Mouse (Mus musculus) splenic B cell, adult 2 months (primary cell): ENCODE measurements around the gene Mff.

ENCODE experiments used
- DNase-seq: peaks from one replicate; pipeline ENCODE4 v3.0.0-alpha.2; 2011; ENCODE audit warnings: low read depth, low spot score
- H3K27me3 ChIP-seq: 2 replicates; pipeline ENCODE4 v1.6.1; 2012; ENCODE audit warnings: mild to moderate bottlenecking, low read length, moderate library complexity, mixed read lengths; ENCODE audit not compliant: control insufficient read depth, poor library complexity, insufficient read depth, severe bottlenecking
- H3K36me3 ChIP-seq: 2 replicates; pipeline ENCODE4 v1.6.1; 2012; ENCODE audit warnings: mild to moderate bottlenecking, low read length, moderate library complexity, mixed read lengths; ENCODE audit not compliant: control insufficient read depth, poor library complexity, insufficient read depth, severe bottlenecking

Mff gene

DNA sequence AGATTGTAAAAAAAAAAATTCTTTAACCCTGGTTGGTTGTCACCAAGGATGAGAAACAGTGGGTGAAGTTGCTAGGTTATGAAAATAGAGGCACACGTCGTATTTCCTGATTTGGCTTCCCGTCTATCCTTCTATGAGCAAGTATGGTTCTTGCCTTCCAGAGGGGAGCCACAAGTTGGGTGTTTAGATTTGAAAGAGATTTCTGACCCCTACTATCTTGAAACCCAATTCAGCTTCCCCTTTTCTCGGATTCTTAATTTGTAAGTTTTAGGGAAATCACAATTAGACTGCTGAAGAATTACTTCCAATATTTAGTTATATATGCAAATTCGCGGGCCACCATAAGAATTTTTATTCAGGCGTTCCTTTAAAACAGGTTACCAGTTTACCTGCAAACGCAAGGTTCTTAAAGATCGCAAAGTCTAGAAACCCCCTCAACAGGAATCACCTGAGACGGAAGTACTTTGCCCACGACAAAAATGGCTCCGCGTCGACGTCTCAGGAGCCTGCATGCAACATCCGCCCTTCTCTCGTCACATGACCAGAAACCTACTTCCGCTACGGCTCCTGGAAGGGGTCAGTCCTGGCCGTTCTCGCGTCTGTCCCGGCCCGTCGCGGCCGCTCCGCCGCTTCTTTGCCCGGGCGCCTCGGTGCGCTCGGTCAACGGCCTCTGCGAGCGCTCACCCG, at the start of gene Mff:
Gene Mff, plus strand, starts transcription at position 552 of the 687 bp plus-strand sequence.
- H3K36me3 ChIP-seq = peaks cover 2% of the 10 kb centered on the region; the same call in 1 of the 2 replicates
- DNase-seq = peak; percentile 96
- no peaks in the 10 kb centered on the region; the same call in 1 of the 2 replicates for H3K27me3 ChIP-seq

DNA sequence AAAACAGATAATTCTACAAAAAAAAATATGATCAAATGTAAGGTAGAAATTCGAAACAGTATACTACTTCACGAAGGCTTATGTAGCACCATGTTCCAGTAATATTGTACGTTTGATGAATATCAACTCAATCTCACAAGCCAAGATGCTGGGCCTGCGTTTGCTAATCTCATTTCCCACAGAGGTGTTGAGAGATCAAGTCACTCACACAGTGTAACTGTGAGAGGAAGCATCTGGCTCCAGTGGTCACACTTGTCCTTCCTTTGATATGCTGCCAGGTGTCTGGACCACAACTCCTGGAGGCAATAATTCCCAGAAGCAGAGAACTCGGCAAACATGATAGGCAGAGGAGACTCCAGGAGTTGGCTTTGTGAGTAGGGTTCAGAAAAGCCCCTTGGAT, 38.4 kb upstream of the Mff start:
- no peak for DNase-seq
- Histone ChIP-seq H3K36me3 (no peaks in the 10 kb centered on the region), H3K27me3 (no peaks in the 10 kb centered on the region)

DNA sequence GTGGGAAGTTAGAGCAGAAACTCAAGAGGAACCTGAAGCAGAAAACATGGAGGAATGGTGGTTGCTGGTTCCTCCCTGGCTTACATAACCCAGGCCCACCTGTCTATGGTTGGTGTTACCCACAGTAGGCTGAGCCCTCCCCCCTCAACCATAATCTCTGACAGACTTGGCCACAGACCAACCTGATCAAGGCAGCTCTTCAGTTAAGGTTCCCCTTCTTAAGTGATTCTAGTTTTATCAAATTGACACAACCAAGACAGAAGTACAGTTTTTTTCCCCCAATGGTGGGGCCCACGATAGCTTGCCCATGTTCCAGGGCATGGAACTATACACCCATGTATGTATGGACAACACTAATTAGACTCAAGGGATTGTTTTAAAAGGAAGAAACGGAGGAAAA, 37.8 kb upstream of the Mff start:
- no peak for DNase-seq
- Histone ChIP-seq H3K36me3 (no peaks in the 10 kb centered on the region), H3K27me3 (no peaks in the 10 kb centered on the region)

- no peak for DNase-seq
- Histone ChIP-seq H3K36me3 (no peaks in the 10 kb centered on the region), H3K27me3 (no peaks in the 10 kb centered on the region)
These were observed 36.8 kb upstream of the Mff start for GRCm38 (mm10) chr1:82687931-82688330.

DNA sequence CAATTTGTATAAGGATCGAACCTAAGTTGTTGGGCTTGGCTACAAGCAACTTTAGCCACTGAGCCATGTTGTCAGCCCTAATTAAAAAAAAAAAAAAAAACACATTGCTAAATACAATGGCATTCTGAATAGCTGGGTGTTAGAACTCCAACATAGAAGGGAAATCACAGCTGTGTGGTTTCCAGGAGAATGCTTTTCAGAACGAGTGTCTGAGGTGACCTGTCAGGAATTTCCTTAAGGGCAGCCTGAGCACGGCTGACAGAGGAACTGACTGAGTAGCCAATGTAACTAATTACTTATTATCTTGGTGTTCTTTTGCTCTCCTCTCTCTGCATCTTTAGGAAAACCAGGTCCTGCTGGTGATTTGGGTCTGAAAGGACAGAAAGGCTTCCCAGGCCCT, 28.8 kb upstream of the Mff start:
- H3K27me3 ChIP-seq = no peaks in the 10 kb centered on the region
- DNase-seq = no peak

GRCm38 (mm10) chr1:82717816-82718512, 6.7 kb upstream of the Mff start:
- no peaks in the 10 kb centered on the region; the same call in 1 of the 2 replicates for H3K27me3 ChIP-seq
- no peak for DNase-seq
- no peaks in the 10 kb centered on the region; the same call in 1 of the 2 replicates for H3K36me3 ChIP-seq

More for the DNA sequence above, 28.8 kb upstream of the Mff start:
- no peaks in the 10 kb centered on the region for H3K36me3 ChIP-seq

GRCm38 (mm10) chr1:82725026-82725874, 560 bp downstream of the Mff start:
- Histone ChIP-seq H3K27me3 (no peaks in the 10 kb centered on the region), H3K36me3 (peaks cover 5% of the 10 kb centered on the region; the same call in 1 of the 2 replicates)
- DNase-seq = no peak

GRCm38 (mm10) chr1:82725875-82726185, 1.1 kb downstream of the Mff start:
- H3K27me3 ChIP-seq = no peaks in the 10 kb centered on the region
- no peak for DNase-seq
- H3K36me3 ChIP-seq = peaks cover 5% of the 10 kb centered on the region; the same call in 1 of the 2 replicates

GRCm38 (mm10) chr1:82726482-82726881, 1.8 kb downstream of the Mff start:
- H3K27me3 ChIP-seq = no peaks in the 10 kb centered on the region
- H3K36me3 ChIP-seq = peaks cover 7% of the 10 kb centered on the region
- no peak for DNase-seq

DNA sequence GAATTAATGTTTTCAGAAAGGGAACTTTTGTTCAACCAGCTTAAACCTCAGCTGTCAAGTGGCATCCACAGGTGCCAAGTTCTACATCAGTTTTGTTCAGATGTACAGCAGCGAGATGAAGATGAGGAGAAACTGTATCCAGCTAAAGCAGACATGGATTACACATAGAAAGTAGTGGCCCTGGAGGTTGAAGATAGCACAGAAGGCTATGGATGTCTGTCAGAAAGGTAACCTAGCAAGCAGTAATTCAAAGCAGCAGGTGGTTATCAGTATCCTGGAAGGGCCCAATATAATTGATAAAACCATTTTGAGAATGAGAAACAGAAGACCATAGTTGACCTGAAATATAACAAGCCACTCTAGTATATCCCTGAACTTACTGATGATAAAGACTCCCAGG, 8.7 kb downstream of the Mff start:
- DNase-seq = no peak
- Histone ChIP-seq H3K27me3 (no peaks in the 10 kb centered on the region), H3K36me3 (peaks cover 14% of the 10 kb centered on the region)

GRCm38 (mm10) chr1:82738066-82738465, 13.4 kb downstream of the Mff start:
- DNase-seq = no peak
- peaks cover 5% of the 10 kb centered on the region; the same call in 1 of the 2 replicates for H3K36me3 ChIP-seq
- H3K27me3 ChIP-seq = no peaks in the 10 kb centered on the region

- Histone ChIP-seq H3K36me3 (peaks cover 4% of the 10 kb centered on the region; the same call in 1 of the 2 replicates), H3K27me3 (no peaks in the 10 kb centered on the region)
- DNase-seq = no peak
These were observed 16.8 kb downstream of the Mff start for GRCm38 (mm10) chr1:82741539-82741938.

DNA sequence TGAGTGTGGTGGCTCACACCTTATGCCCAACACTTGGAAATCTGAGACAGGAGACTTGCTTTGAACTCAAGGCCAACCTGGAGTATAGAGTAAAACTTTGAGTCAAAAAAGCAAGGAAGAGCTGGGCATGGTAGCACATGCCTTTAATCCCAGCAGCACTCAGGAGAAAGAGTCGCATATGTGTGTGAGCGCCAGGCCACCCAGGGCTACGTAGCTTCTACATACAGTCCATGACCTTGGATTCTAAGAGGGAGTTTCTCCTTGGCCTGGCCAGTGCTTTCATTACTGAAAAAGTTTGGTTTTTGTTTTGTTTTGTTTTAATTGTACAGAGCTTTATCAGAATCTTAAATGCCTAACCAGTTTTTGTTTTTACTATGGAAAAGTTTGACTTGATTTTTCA, 19.3 kb downstream of the Mff start:
- no peak for DNase-seq
- Histone ChIP-seq H3K36me3 (peaks cover 4% of the 10 kb centered on the region; the same call in 1 of the 2 replicates), H3K27me3 (no peaks in the 10 kb centered on the region)

DNA sequence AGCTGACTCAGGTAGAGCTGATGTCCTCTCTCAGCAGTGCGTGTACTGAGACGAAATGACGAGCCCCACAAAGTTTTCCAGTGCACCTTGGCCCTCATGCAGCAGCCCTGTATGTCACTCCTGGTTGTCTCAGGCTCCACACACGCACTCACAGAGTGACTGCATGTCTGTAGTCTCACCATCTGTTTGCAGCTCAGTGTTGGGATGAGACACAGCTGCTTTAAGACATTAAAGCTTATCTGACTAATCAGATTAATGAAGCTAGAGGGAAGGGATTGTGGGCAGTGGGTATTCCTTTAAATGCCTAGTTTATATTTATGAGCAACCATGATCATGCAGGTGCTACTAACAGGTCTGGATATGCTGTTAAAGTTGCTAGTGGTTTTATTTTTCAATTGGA, 21.7 kb downstream of the Mff start:
- no peaks in the 10 kb centered on the region for H3K27me3 ChIP-seq
- DNase-seq = no peak

More for the DNA sequence above, 21.7 kb downstream of the Mff start:
- H3K36me3 ChIP-seq = peaks cover 5% of the 10 kb centered on the region; the same call in 1 of the 2 replicates
